Mouse (Mus musculus) C2C12 (cell line): ENCODE results near the gene Jdp2. TPM values are rescaled to one million over a fixed set of nuclear protein-coding genes. Genes with fewer than 3 reads are reported as not detected.

Experiments
- H3K27me3 ChIP-seq: one replicate; pipeline ENCODE4 v1.6.1; 2011; ENCODE audit not compliant: control insufficient read depth, insufficient read depth, insufficient read length
- H3K36me3 ChIP-seq: one replicate; pipeline ENCODE4 v1.6.1; 2011; ENCODE audit not compliant: control insufficient read depth, insufficient read depth
- H3K4me3 ChIP-seq: one replicate; pipeline ENCODE4 v1.5.1; 2011; ENCODE audit warnings: mild to moderate bottlenecking, control low read depth; ENCODE audit not compliant: poor library complexity, insufficient read depth, severe bottlenecking
- H3K79me2 ChIP-seq: one replicate; pipeline ENCODE4 v1.6.1; 2011; ENCODE audit not compliant: control insufficient read depth, insufficient read depth
- H3K79me3 ChIP-seq: one replicate; pipeline ENCODE4 v1.6.1; 2011; ENCODE audit warnings: low read depth, control low read depth
- H3ac ChIP-seq: one replicate; pipeline ENCODE3; 2011; ENCODE audit warnings: low read depth; ENCODE audit not compliant: control insufficient read depth, insufficient read length
- CEBPB ChIP-seq: IDR thresholded peaks from one replicate; pipeline ENCODE4 v1.6.1; 2011; ENCODE audit warnings: low read depth, mild to moderate bottlenecking, control low read depth, moderate library complexity
- CTCF ChIP-seq: IDR thresholded peaks from one replicate; pipeline ENCODE4 v1.5.1; 2011; ENCODE audit not compliant: control insufficient read depth, insufficient read depth, insufficient read length
- FOSL1 ChIP-seq: IDR thresholded peaks from one replicate; pipeline ENCODE4 v1.8.0; 2011; ENCODE audit warnings: mild to moderate bottlenecking, low read length; ENCODE audit not compliant: poor library complexity, insufficient read depth, severe bottlenecking
- MAX ChIP-seq: IDR thresholded peaks from one replicate; pipeline ENCODE4 v1.6.1; 2011; ENCODE audit warnings: mild to moderate bottlenecking, control low read depth
- MYOD1 ChIP-seq: IDR thresholded peaks from one replicate; pipeline ENCODE4 v1.6.1; 2011; ENCODE audit warnings: low read depth; ENCODE audit not compliant: control insufficient read depth, insufficient read length
- MYOG ChIP-seq: IDR thresholded peaks from one replicate; pipeline ENCODE4 v1.6.1; 2011; ENCODE audit not compliant: control insufficient read depth, insufficient read length; ENCODE audit errors: extremely low read depth
- USF1 ChIP-seq: IDR thresholded peaks from one replicate; pipeline ENCODE4 v1.6.1; 2011; ENCODE audit warnings: low read depth, mild to moderate bottlenecking, control low read depth, moderate library complexity
- polyA plus RNA-seq: library from polyadenylated mRNA; unstranded; fragments of >200 nt; fragmentation: generic; extraction: Trizol; gene quantifications from one replicate; pipeline ENCODE4 v1.2.1, GENCODE M21; 2012; ENCODE audit warnings: missing spikeins

The Jdp2 gene
- polyA plus RNA-seq, 1 experiment, result 86.8 TPM

- no peak overlapping the region for H3ac ChIP-seq
- no peaks in the 10 kb centered on the region for H3K79me2 ChIP-seq
- H3K4me3 ChIP-seq, result no peak overlapping the region
- H3K27me3 ChIP-seq, result no peaks in the 10 kb centered on the region
- H3K36me3 ChIP-seq, result no peaks in the 10 kb centered on the region
- no peaks in the 10 kb centered on the region for H3K79me3 ChIP-seq
- TF ChIP-seq CEBPB, result no peak
- no peak for TF ChIP-seq MYOD1
- no peak for TF ChIP-seq FOSL1
- no peak for TF ChIP-seq USF1
- TF ChIP-seq MYOG, result no peak
- TF ChIP-seq CTCF, result no peak
- no peak for TF ChIP-seq MAX
Observed at GRCm38 (mm10) chr12:85666112-85666511, 67.3 kb downstream of the Jdp2 start.

- Histone ChIP-seq H3K4me3 (no peak overlapping the region), H3K36me3 (no peaks in the 10 kb centered on the region), H3K27me3 (no peaks in the 10 kb centered on the region), H3ac (no peak overlapping the region), H3K79me2 (no peaks in the 10 kb centered on the region), H3K79me3 (no peaks in the 10 kb centered on the region)
- no peak for TF ChIP-seq USF1
- no peak for TF ChIP-seq CEBPB
- TF ChIP-seq FOSL1, result no peak
- no peak for TF ChIP-seq MAX
- TF ChIP-seq CTCF, result no peak
- no peak for TF ChIP-seq MYOG
Observed at GRCm38 (mm10) chr12:85667071-85667470, 68.2 kb downstream of the Jdp2 start.

GRCm38 (mm10) chr12:85668696-85669095 lies 69.9 kb downstream of the Jdp2 start:
- Histone ChIP-seq H3K4me3 (no peak overlapping the region), H3K79me3 (no peaks in the 10 kb centered on the region), H3ac (no peak overlapping the region), H3K79me2 (no peaks in the 10 kb centered on the region), H3K36me3 (no peaks in the 10 kb centered on the region), H3K27me3 (no peaks in the 10 kb centered on the region)
- TF ChIP-seq MAX (no peak), CTCF (no peak), MYOD1 (no peak), FOSL1 (no peak), USF1 (no peak), MYOG (no peak)

GRCm38 (mm10) chr12:85670080-85670479 lies 71.3 kb downstream of the Jdp2 start:
- no peaks in the 10 kb centered on the region for H3K79me3 ChIP-seq
- no peak overlapping the region for H3ac ChIP-seq
- no peaks in the 10 kb centered on the region for H3K36me3 ChIP-seq
- no peaks in the 10 kb centered on the region for H3K79me2 ChIP-seq
- no peak for TF ChIP-seq MAX
- no peak for TF ChIP-seq FOSL1
- no peak for TF ChIP-seq CTCF
- TF ChIP-seq MYOG, result no peak
- no peak for TF ChIP-seq MYOD1
- TF ChIP-seq CEBPB, result no peak
- TF ChIP-seq USF1, result no peak
- H3K4me3 ChIP-seq, result no peak overlapping the region
- no peaks in the 10 kb centered on the region for H3K27me3 ChIP-seq

- Histone ChIP-seq H3K36me3 (no peaks in the 10 kb centered on the region), H3ac (no peak overlapping the region), H3K79me3 (no peaks in the 10 kb centered on the region), H3K4me3 (no peak overlapping the region), H3K79me2 (no peaks in the 10 kb centered on the region), H3K27me3 (peaks cover 4% of the 10 kb centered on the region)
- TF ChIP-seq FOSL1, result no peak
- no peak for TF ChIP-seq MYOG
- TF ChIP-seq CTCF, result no peak
- no peak for TF ChIP-seq CEBPB
- no peak for TF ChIP-seq USF1
- TF ChIP-seq MAX, result no peak
Observed at GRCm38 (mm10) chr12:85673914-85674313, 75.1 kb downstream of the Jdp2 start.

GRCm38 (mm10) chr12:85679117-85679516 lies 80.3 kb downstream of the Jdp2 start:
- no peak overlapping the region for H3ac ChIP-seq
- H3K79me2 ChIP-seq, result no peaks in the 10 kb centered on the region
- H3K4me3 ChIP-seq, result no peak overlapping the region
- no peaks in the 10 kb centered on the region for H3K36me3 ChIP-seq
- TF ChIP-seq USF1 (no peak), MAX (no peak), FOSL1 (no peak), CEBPB (no peak), MYOD1 (no peak), CTCF (no peak), MYOG (no peak)
- peaks cover 18% of the 10 kb centered on the region for H3K27me3 ChIP-seq
- H3K79me3 ChIP-seq, result no peaks in the 10 kb centered on the region
